Mouse (Mus musculus) limb, embryonic 10.5 days (tissue): ENCODE measurements around the gene Plppr5. TPM values are rescaled to one million over a fixed set of nuclear protein-coding genes. Genes with fewer than 3 reads are reported as not detected.

Experiments
- DNase-seq: peaks from one replicate; pipeline ENCODE4 v3.0.0-alpha.2; 2017; ENCODE audit warnings: low spot score
- H3K27ac ChIP-seq: fragments of 300-500 bp; sonication (generic); 2 replicates; pipeline ENCODE4 v1.5.1; 2016; ENCODE audit warnings: mild to moderate bottlenecking
- H3K27me3 ChIP-seq: fragments of 300-500 bp; sonication (generic); 2 replicates; pipeline ENCODE4 v1.6.1; 2016; ENCODE audit warnings: low read depth, mild to moderate bottlenecking; ENCODE audit not compliant: poor library complexity, severe bottlenecking
- H3K36me3 ChIP-seq: fragments of 300-500 bp; sonication (generic); 2 replicates; pipeline ENCODE4 v1.6.1; 2016; ENCODE audit warnings: mild to moderate bottlenecking, moderate library complexity
- H3K4me1 ChIP-seq: fragments of 300-500 bp; sonication (generic); 2 replicates; pipeline ENCODE4 v1.6.1; 2016
- H3K4me3 ChIP-seq: fragments of 300-500 bp; sonication (generic); 2 replicates; pipeline ENCODE4 v1.5.1; 2016; ENCODE audit warnings: mild to moderate bottlenecking, moderate library complexity
- H3K9me3 ChIP-seq: fragments of 300-500 bp; sonication (generic); replicated peaks from 2 replicates; pipeline ENCODE4 v1.6.1; 2016; ENCODE audit warnings: mild to moderate bottlenecking
- WGBS: fragments of 180-500 bp; shearing (Covaris S2); methylation state at CpG from one replicate; pipeline ENCODE4 v1.1.7; 2016; 5-methylcytosine and 5-hydroxymethylcytosine counted together
- polyA plus RNA-seq: library from polyadenylated mRNA; unstranded; fragments of >200 nt; fragmentation: Nextera tagmentation; extraction: Ambion mirVana; gene quantifications from 2 replicates; pipeline ENCODE4 v1.2.1, GENCODE M21; 2016

Plppr5 gene
- polyA plus RNA-seq, 1 experiment from 2014 or later = not detected

DNA sequence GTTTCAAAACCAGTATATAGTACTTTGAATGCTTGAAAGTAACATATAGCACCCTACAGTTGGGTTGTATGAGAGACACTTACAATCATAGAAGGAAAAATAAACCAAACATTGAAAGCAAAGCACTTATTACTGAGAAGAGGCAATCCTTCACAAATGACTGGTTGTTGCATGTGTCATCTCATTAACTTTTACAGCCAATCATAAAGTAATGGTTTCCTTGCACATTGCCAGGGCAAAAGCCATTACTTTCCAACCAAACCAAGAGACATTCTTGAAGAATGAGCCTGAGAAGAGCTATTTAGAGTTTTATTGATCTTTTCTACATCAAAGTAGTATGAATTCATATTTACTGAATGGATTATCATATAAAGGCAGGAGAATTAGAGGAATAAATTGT lies 148.8 kb downstream of the Plppr5 start:
- no peak for DNase-seq
- no peak overlapping the region for H3K4me3 ChIP-seq
- no peak overlapping the region for H3K27ac ChIP-seq
- no peaks in the 10 kb centered on the region for H3K9me3 ChIP-seq
- H3K4me1 ChIP-seq = no peaks in the 10 kb centered on the region
- no peaks in the 10 kb centered on the region for H3K27me3 ChIP-seq
- no peaks in the 10 kb centered on the region for H3K36me3 ChIP-seq

DNA sequence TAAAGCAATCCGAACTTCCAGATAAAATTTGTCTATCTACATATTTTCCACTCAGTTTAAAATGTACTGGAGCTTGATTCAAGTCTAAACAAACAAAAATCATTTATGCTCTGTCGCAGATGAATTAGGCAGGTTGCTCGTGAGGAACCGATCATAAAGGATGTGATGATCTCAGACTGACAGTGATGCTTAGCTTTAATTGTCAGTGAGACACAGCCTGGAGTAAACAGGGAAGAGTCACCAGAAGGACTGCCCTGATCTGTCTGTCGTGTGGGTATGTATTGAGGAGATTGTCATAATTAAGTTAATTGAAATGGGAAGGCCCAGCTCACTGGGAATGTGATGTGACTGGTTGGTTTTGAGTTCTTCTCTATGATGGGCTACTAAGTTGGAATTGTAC lies 149.9 kb downstream of the Plppr5 start:
- no peaks in the 10 kb centered on the region for H3K27me3 ChIP-seq
- WGBS = 80% methylated on average over 5 of the region's 5 CpGs
- DNase-seq = no peak
- no peak overlapping the region for H3K4me3 ChIP-seq
- H3K9me3 ChIP-seq = no peaks in the 10 kb centered on the region
- H3K27ac ChIP-seq = no peak overlapping the region
- H3K4me1 ChIP-seq = no peaks in the 10 kb centered on the region; the same call in 1 of the 2 replicates
- no peaks in the 10 kb centered on the region for H3K36me3 ChIP-seq

DNA sequence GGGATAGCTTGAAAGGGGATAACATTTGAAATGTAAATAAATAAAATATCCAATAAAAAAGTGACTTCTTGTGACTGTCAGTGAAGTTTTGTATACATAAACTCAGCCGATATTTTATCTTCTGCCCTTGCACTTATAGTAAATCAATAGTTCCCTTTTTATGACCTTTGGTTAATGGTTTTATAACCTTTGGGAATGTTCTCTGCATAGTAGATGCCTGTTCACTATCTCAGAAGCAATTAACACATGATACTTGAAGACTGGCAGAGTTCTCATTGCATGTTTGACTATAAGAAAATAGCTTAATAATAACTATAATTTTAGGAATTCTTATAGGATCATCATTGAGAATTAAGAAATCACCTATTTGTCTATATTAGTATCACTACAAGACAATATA lies 150.9 kb downstream of the Plppr5 start:
- Histone ChIP-seq H3K9me3 (no peaks in the 10 kb centered on the region), H3K4me1 (no peaks in the 10 kb centered on the region; the same call in 1 of the 2 replicates), H3K27ac (no peak overlapping the region), H3K4me3 (no peak overlapping the region), H3K27me3 (no peaks in the 10 kb centered on the region), H3K36me3 (no peaks in the 10 kb centered on the region)
- DNase-seq = no peak
- 88% methylated on average over 1 of the region's 1 CpGs for WGBS

DNA sequence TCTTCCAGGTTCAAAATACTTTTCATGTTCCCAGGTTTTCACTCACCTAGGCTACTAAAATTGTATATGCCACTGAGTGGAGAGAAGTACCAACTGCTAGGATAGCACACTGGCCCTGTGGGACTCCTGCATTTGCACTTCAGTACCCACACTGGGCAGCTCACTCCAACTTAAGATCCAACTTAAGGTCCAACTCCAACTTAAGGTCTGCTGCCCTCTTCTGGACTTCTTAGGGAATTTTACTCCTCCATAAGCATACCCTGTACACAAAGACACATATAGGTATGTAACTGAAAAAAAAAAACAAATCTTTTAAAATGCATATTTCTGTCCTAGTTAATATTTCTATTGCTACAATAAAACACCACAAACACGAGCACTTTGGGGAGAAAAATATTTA lies 153.5 kb downstream of the Plppr5 start:
- DNase-seq = no peak
- H3K4me1 ChIP-seq = no peaks in the 10 kb centered on the region; the same call in 1 of the 2 replicates
- H3K27me3 ChIP-seq = no peaks in the 10 kb centered on the region
- H3K9me3 ChIP-seq = no peaks in the 10 kb centered on the region
- H3K36me3 ChIP-seq = no peaks in the 10 kb centered on the region
- WGBS = 29% methylated on average over 1 of the region's 1 CpGs
- no peak overlapping the region for H3K27ac ChIP-seq
- no peak overlapping the region for H3K4me3 ChIP-seq

DNA sequence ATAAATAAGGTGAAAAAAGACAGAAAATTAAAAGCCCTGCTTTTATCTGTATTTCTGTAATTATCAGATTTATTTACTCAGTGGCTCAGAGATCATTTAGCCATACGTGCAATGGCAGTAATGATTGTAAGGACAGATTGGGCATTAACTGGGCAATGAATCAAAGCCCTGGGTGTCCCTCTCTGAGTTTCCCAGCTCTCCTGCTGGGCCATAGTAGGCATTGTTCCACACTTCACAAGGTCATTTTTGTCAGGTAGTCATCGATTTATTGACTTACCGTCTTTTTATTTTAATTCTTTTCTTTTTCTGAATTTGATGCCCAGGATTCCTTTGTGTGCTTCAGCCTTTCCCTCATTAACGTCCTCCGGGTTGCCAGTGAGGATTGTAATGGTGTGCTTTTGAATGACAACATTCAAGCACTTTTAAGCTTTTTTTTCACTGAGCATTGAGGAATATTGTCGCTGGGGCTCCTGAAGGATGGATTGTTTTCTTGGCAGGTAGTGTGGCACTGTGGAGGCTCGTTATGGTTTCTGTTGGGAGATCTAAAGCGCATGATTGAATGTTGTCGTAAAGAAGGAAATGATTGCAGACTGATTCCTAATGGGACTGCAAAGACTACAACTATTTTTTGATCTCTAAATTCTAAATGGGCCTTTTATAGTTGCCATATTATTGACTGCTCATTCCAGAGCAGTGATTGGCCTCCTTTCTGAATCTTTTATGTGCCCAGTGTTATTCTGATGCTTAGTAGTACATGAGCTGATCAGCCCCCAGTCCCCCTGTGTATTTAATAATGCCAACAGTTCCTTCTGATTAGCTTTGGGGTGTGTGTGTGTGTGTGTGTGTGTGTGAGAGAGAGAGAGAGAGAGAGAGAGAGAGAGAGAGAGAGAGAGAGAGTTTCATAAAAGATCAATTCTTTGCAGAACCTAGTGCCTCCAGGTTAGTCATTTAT lies 154.8 kb downstream of the Plppr5 start:
- WGBS = 75% methylated on average over 9 of the region's 9 CpGs
- Histone ChIP-seq H3K4me1 (no peaks in the 10 kb centered on the region; the same call in 1 of the 2 replicates), H3K4me3 (no peak overlapping the region), H3K36me3 (no peaks in the 10 kb centered on the region), H3K27ac (no peak overlapping the region), H3K27me3 (no peaks in the 10 kb centered on the region), H3K9me3 (no peaks in the 10 kb centered on the region)
- no peak for DNase-seq

DNA sequence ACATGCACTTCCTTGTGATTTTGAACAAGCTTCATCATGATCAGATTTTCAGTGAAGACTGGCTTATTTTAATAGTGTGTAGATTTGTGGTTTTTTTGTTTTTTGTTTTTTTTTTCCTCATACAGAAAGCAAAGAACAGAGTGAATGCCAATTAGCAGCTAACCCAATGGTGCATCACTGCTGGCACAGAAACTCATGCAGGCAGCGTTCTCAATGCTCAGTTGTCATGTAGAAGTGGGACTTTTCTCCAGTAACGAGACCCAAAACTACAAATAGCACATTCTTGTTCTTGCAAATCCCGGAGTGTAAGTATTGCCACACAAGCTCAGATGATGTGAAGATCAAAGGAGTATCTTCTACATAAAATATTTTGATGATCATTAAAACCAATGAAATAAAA lies 156.9 kb downstream of the Plppr5 start:
- Histone ChIP-seq H3K4me1 (no peaks in the 10 kb centered on the region; the same call in 1 of the 2 replicates), H3K4me3 (no peak overlapping the region), H3K27me3 (no peaks in the 10 kb centered on the region), H3K36me3 (no peaks in the 10 kb centered on the region), H3K27ac (no peak overlapping the region), H3K9me3 (no peaks in the 10 kb centered on the region)
- DNase-seq = no peak
- WGBS = 80% methylated on average over 3 of the region's 3 CpGs

DNA sequence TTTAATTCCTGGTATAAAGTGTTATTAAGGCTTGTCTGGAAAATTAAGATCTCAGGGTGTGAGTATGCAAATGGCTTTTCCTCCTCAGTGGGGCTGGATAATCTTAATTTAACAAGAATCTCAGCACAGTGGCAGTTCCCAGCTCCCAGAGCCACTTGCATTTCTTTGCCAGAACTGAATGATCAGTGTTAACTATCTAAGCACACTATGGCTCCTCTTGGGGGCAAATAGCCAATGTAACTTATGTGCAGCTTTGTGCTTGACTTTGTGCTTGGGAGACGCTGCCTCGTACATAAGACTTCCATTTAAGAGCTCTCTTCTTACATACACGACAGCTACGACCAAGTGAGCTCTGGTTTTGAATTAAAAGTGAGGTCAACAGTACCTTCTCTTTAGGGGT lies 158.0 kb downstream of the Plppr5 start:
- 83% methylated on average over 4 of the region's 4 CpGs for WGBS
- Histone ChIP-seq H3K9me3 (no peaks in the 10 kb centered on the region), H3K4me3 (no peak overlapping the region), H3K4me1 (no peaks in the 10 kb centered on the region; the same call in 1 of the 2 replicates), H3K27ac (no peak overlapping the region), H3K27me3 (no peaks in the 10 kb centered on the region), H3K36me3 (no peaks in the 10 kb centered on the region)
- DNase-seq = no peak

Other genes with a start within 250 kb of the Plppr5 start
- gene Plppr4, start 214.0 kb upstream of the Plppr5 start, polyA plus RNA-seq = 0.21 TPM in 1 of 2 replicates, not detected in the other